Mouse (Mus musculus) testis, adult 2 months (tissue): ENCODE data around the gene Trim46. TPM values are rescaled to one million over a fixed set of nuclear protein-coding genes. Genes with fewer than 3 reads are reported as not detected.

Experiments
- H3K27ac ChIP-seq: fragments of 200-500 bp; 2 replicates; pipeline ENCODE4 v1.5.1; 2012; ENCODE audit warnings: low read depth, low read length; ENCODE audit not compliant: control insufficient read depth, insufficient read depth
- H3K27me3 ChIP-seq: fragments of 200-500 bp; 2 replicates; pipeline ENCODE4 v1.6.1; 2012; ENCODE audit warnings: mild to moderate bottlenecking, low read length, moderate library complexity; ENCODE audit not compliant: control insufficient read depth, insufficient read depth
- H3K36me3 ChIP-seq: fragments of 200-500 bp; 2 replicates; pipeline ENCODE4 v1.6.1; 2012; ENCODE audit warnings: mild to moderate bottlenecking, low read length; ENCODE audit not compliant: control insufficient read depth, insufficient read depth
- H3K4me1 ChIP-seq: fragments of 200-500 bp; 2 replicates; pipeline ENCODE4 v1.6.1; 2012; ENCODE audit warnings: low read length; ENCODE audit not compliant: control insufficient read depth, insufficient read depth
- H3K4me3 ChIP-seq: fragments of 200-500 bp; 2 replicates; pipeline ENCODE4 v1.5.1; 2012; ENCODE audit warnings: low read depth, mild to moderate bottlenecking, low read length, moderate library complexity, mixed read lengths; ENCODE audit not compliant: control insufficient read depth
- CTCF ChIP-seq: fragments of 200-500 bp; IDR thresholded peaks from 2 replicates; pipeline ENCODE4 v1.5.1; 2012; ENCODE audit warnings: low read depth, mild to moderate bottlenecking, inconsistent platforms, low read length, moderate library complexity; ENCODE audit not compliant: control insufficient read depth, insufficient read depth, insufficient replicate concordance
- POLR2A ChIP-seq: fragments of 200-500 bp; IDR thresholded peaks from 2 replicates; pipeline ENCODE4 v1.6.1; 2012; ENCODE audit warnings: low read depth, mild to moderate bottlenecking, inconsistent platforms, low read length, moderate library complexity; ENCODE audit not compliant: control insufficient read depth
- polyA plus RNA-seq: library from polyadenylated mRNA; depleted of rRNA; stranded (reverse); fragments of >200 nt; gene quantifications from 2 replicates; pipeline ENCODE4 v1.2.3, GENCODE M21; 2012; rRNA removed

The Trim46 gene
- polyA plus RNA-seq, 1 experiment, result 27.9 TPM

- no peak overlapping the region for H3K4me3 ChIP-seq
- no peak for TF ChIP-seq POLR2A
- TF ChIP-seq CTCF, result no peak
- H3K27me3 ChIP-seq, result no peaks in the 10 kb centered on the region
- no peaks in the 10 kb centered on the region for H3K36me3 ChIP-seq
- peaks cover 7% of the 10 kb centered on the region for H3K4me1 ChIP-seq
- H3K27ac ChIP-seq, result no peak overlapping the region
Observed at GRCm38 (mm10) chr3:89193351-89193750, 52.8 kb downstream of the Trim46 start.

GRCm38 (mm10) chr3:89190436-89190835 lies 55.7 kb downstream of the Trim46 start:
- H3K27ac ChIP-seq, result no peak overlapping the region
- TF ChIP-seq POLR2A (no peak), CTCF (no peak)
- H3K27me3 ChIP-seq, result no peaks in the 10 kb centered on the region
- H3K4me3 ChIP-seq, result no peak overlapping the region
- H3K4me1 ChIP-seq, result peaks cover 10% of the 10 kb centered on the region
- no peaks in the 10 kb centered on the region for H3K36me3 ChIP-seq

GRCm38 (mm10) chr3:89188478-89188875 lies 57.6 kb downstream of the Trim46 start:
- no peak overlapping the region for H3K4me3 ChIP-seq
- H3K27me3 ChIP-seq, result no peaks in the 10 kb centered on the region
- no peak overlapping the region for H3K27ac ChIP-seq
- no peak for TF ChIP-seq POLR2A
- H3K36me3 ChIP-seq, result no peaks in the 10 kb centered on the region
- H3K4me1 ChIP-seq, result peaks cover 10% of the 10 kb centered on the region

DNA sequence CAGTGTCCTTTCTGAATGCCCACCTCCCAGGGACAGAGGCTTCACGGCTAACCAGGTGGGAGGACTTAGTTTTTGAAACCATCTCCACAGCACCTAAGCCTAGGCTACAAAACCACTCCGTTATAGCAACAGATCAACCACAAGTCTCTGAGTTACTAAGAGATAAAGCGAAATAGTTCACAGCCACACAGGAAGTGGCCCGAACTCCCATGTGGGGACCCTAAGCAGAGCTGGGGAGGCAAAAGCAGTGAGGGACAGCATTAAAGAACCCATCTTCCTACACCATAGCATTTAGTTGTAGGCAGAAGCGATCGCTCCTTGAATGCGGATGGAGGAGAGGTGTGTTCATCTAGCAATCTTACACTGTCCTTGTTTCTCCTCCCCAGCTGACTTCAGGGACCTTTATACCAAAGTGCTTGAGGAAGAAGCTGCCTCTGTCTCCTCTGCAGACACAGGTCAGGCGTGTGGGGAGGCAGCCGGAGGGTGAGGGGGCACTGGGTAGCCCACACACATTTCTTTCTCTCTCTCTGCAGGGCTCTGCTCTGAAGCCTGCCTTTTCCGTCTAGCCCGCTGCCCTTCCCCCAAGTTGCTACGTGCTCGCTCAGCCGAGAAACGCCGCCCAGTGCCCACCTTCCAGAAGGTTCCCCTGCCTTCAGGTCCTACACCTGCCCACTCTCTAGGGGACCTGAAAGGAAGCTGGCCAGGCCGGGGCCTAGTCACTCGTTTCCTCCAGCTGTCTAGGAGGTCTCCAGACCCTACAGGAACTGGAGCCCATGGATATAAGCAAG lies 58.2 kb downstream of the Trim46 start:
- no peak for TF ChIP-seq CTCF
- TF ChIP-seq POLR2A, result no peak
- Histone ChIP-seq H3K4me1 (peaks cover 12% of the 10 kb centered on the region), H3K27ac (no peak overlapping the region), H3K36me3 (no peaks in the 10 kb centered on the region), H3K4me3 (no peak overlapping the region), H3K27me3 (no peaks in the 10 kb centered on the region)

DNA sequence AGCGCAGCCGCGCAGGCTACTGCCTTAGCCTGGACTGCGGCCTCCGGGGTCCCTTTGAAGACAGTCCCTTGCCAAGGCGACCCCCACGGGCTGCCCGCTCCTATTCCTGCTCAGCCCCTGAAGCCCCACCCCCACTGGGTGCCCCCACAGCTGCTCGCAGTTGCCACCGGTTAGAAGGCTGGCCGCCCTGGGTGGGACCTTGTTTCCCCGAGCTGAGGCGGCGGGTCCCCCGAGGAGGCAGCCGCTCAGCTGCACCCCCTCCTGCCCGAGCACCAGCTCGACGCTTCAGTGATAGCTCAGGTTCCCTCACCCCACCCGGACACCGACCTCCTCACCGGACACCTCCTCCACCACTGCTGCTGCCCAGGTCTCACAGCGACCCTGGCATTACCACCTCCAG lies 58.9 kb downstream of the Trim46 start:
- H3K4me1 ChIP-seq, result peaks cover 14% of the 10 kb centered on the region
- no peak for TF ChIP-seq CTCF
- no peak for TF ChIP-seq POLR2A
- no peaks in the 10 kb centered on the region for H3K36me3 ChIP-seq
- peak overlapping the region; percentile 10 for H3K4me3 ChIP-seq
- H3K27me3 ChIP-seq, result no peaks in the 10 kb centered on the region
- no peak overlapping the region for H3K27ac ChIP-seq

Other genes starting within 250 kb of the Trim46 start
- 7.3 and 9.0 TPM in 2 replicates for gene Rusc1, start 153.0 kb downstream of the Trim46 start, polyA plus RNA-seq
- not detected in 2 replicates for gene Gm43738, start 145.2 kb downstream of the Trim46 start, polyA plus RNA-seq
- gene Fdps, start 144.3 kb downstream of the Trim46 start, polyA plus RNA-seq, result 109 and 114 TPM in 2 replicates
- not detected in 2 replicates for gene Pklr, start 110.2 kb downstream of the Trim46 start, polyA plus RNA-seq
- 1.7 and 2.2 TPM in 2 replicates for gene Hcn3, start 86.1 kb downstream of the Trim46 start, polyA plus RNA-seq
- 48.3 and 50.6 TPM in 2 replicates for gene Clk2, start 81.5 kb downstream of the Trim46 start, polyA plus RNA-seq
- gene Scamp3, start 68.8 kb downstream of the Trim46 start, polyA plus RNA-seq, result 70.9 and 73.0 TPM in 2 replicates
- 5.7 and 7.1 TPM in 2 replicates for gene Fam189b, start 63.2 kb downstream of the Trim46 start, polyA plus RNA-seq
- 17.4 and 19.9 TPM in 2 replicates for gene Gba, start 43.4 kb downstream of the Trim46 start, polyA plus RNA-seq
- gene Thbs3, start 31.1 kb downstream of the Trim46 start, polyA plus RNA-seq, result 66.6 and 73.2 TPM in 2 replicates
- 482 and 525 TPM in 2 replicates for gene Mtx1, start 19.2 kb downstream of the Trim46 start, polyA plus RNA-seq
- gene Muc1, start 17.3 kb downstream of the Trim46 start, polyA plus RNA-seq, result 35.1 and 38.3 TPM in 2 replicates
- 30.7 and 43.7 TPM in 2 replicates for gene Krtcap2, start 343 bp downstream of the Trim46 start, polyA plus RNA-seq
- gene Dpm3, start 13.0 kb upstream of the Trim46 start, polyA plus RNA-seq, result 42.2 and 53.9 TPM in 2 replicates
- gene Slc50a1, start 24.3 kb upstream of the Trim46 start, polyA plus RNA-seq, result 9.7 and 12.7 TPM in 2 replicates
- 1.1 and 1.7 TPM in 2 replicates for gene Efna1, start 34.8 kb upstream of the Trim46 start, polyA plus RNA-seq
- gene Efna3, start 76.7 kb upstream of the Trim46 start, polyA plus RNA-seq, result 9.9 and 13.3 TPM in 2 replicates
- 1.1 and 1.6 TPM in 2 replicates for gene Efna4, start 91.7 kb upstream of the Trim46 start, polyA plus RNA-seq
- 39.7 and 51.1 TPM in 2 replicates for gene Adam15, start 103.7 kb upstream of the Trim46 start, polyA plus RNA-seq
- gene Dcst2, start 115.7 kb upstream of the Trim46 start, polyA plus RNA-seq, result 108 and 110 TPM in 2 replicates
- 74.5 and 81.0 TPM in 2 replicates for gene Dcst1, start 118.9 kb upstream of the Trim46 start, polyA plus RNA-seq
- gene Zbtb7b, start 148.5 kb upstream of the Trim46 start, polyA plus RNA-seq, result 4.4 and 5.9 TPM in 2 replicates
- not detected in 2 replicates for gene Lenep, start 156.5 kb upstream of the Trim46 start, polyA plus RNA-seq
- gene Flad1, start 165.6 kb upstream of the Trim46 start, polyA plus RNA-seq, result 67.6 and 71.8 TPM in 2 replicates
- gene Cks1b, start 172.1 kb upstream of the Trim46 start, polyA plus RNA-seq, result 14.7 and 16.5 TPM in 2 replicates
- 15.7 and 17.3 TPM in 2 replicates for gene Shc1, start 172.1 kb upstream of the Trim46 start, polyA plus RNA-seq
- gene Pygo2, start 183.9 kb upstream of the Trim46 start, polyA plus RNA-seq, result 18.1 and 19.6 TPM in 2 replicates
- 8.2 and 9.9 TPM in 2 replicates for gene Pbxip1, start 190.4 kb upstream of the Trim46 start, polyA plus RNA-seq
- 21.0 and 23.1 TPM in 2 replicates for gene Pmvk, start 208.2 kb upstream of the Trim46 start, polyA plus RNA-seq